Mouse (Mus musculus) thymus, adult 2 months (tissue): ENCODE results near the gene Gm28048.

Experiments
- CTCF ChIP-seq: fragments of 200-500 bp; IDR thresholded peaks from 2 replicates; pipeline ENCODE4 v1.5.1; 2012; ENCODE audit warnings: mild to moderate bottlenecking, control low read depth, low read length, moderate library complexity, borderline replicate concordance; ENCODE audit not compliant: control insufficient read depth, poor library complexity, insufficient read depth; ENCODE audit errors: extremely low read depth
- POLR2A ChIP-seq: fragments of 200-500 bp; IDR thresholded peaks from 2 replicates; pipeline ENCODE4 v1.6.1; 2012; ENCODE audit warnings: mild to moderate bottlenecking, low read length, control low read depth, moderate library complexity; ENCODE audit not compliant: control insufficient read depth, poor library complexity, insufficient read depth; ENCODE audit errors: extremely low read depth

DNA sequence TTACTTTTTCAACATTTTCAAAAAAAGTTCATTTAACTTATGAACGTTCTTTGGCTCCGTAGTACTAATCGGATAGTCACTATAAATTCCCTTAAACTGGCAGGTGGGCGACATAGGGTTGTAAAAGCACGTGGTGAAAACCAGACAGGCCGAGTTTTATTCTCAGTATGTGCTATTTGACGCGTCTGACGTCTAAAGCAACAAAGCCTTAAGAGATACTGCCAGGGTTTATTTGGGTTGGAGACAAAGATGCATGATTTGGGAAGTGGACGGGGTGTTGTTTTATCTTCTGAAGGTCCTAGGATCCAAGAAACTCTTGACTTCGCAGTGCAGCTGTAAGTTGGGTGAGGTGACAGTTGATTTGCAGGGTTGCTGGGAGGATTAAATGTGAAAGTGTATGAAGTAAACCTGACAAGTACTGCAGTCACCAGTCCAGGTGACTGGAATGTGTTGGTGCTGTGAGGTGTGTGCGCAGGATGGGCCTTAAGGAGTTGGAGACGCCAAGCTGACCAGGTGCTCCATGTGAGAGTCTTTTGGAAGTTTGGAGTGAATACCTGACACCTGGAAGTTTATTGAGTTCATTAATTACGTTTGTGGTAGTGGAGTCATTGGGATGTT is 9.4 kb upstream of the Gm28048 start:
- TF ChIP-seq CTCF = no peak
- TF ChIP-seq POLR2A = no peak
